Mouse (Mus musculus): ENCODE measurements around the gene Usp17lc. TPM values are rescaled to one million over a fixed set of nuclear protein-coding genes. Genes with fewer than 3 reads are reported as not detected.
"Not testable (repeated sequence)": the region's sequence is repeated elsewhere in the genome, so short reads cannot be mapped to it uniquely, and the experiment has no call there.

The Usp17lc gene
- polyA plus RNA-seq (2016; fragmentation: Nextera tagmentation; extraction: Ambion mirVana) = not detected in 2 replicates

DNA sequence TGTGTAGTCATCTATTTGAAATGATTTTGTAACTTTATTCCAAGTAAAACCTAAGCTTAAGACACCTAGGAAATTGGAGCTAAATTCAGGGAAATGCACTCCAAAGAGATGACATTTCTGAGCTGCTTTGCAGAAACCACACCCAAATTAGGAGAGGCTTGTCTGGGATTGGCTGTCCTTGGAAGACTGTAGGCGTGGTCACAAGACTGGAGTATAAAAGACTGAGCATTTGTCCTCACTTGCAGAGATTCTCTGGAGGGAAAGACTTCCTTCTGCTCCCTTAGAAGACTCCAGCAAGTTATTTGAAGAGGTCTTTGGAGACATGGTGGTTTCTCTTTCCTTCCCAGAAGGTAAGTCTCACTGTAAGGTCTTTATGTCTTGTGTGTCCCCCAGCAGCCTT is at the start of gene Usp17lc:
Gene Usp17lc (plus strand): TSS at position 301 of the 400 bp plus-strand sequence.
- not testable (repeated sequence) for H3K4me1 ChIP-seq (replicated peaks); H3K9me3 ChIP-seq; H3K9ac ChIP-seq (replicated peaks); H3K4me2 ChIP-seq; ATAC-seq (ENCODE audit: insufficient number of reproducible peaks, insufficient read depth, low FRiP score, low TSS enrichment, low read depth); H3K4me3 ChIP-seq (replicated peaks); H3K36me3 ChIP-seq; H3K27me3 ChIP-seq; H3K27ac ChIP-seq
- 63% methylated on average over 1 of the region's 1 CpGs for WGBS

DNA sequence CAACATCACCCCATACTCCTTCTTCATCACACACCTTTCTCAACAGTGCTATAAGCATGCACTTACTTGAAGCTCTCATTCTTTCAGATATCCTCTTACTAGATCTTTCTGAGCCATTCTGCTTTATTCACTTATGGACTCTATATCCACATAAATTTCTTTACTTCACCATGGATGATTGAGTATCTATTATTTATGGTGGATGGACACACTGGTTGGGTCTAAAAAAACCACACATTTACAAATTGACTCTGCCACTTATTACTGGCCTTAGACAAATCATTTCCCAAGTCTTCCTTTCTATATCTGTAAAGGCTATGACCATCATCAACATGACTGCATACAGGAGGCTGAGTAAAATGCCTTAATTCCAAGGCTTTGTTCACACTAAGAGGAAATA is 28.8 kb upstream of the Usp17lc start, which contains the start of gene Olfr603:
Gene Olfr603 (minus strand): TSS at position 101 of the 400 bp plus-strand sequence.
- no peak within 1 kb of the TSS for H3K4me2 ChIP-seq
- H3K4me3 ChIP-seq (replicated peaks) = no peak within 1 kb of the TSS
- no peaks in the 10 kb centered on the region for H3K4me1 ChIP-seq (replicated peaks)
- no peak within 1 kb of the TSS for H3K9ac ChIP-seq (replicated peaks)
- H3K36me3 ChIP-seq = no peaks in the 10 kb centered on the region
- no peaks in the 10 kb centered on the region for H3K27me3 ChIP-seq
- ATAC-seq (ENCODE audit: insufficient number of reproducible peaks, insufficient read depth, low FRiP score, low TSS enrichment, low read depth) = no peak
- no peak within 1 kb of the TSS for H3K27ac ChIP-seq
- H3K9me3 ChIP-seq = no peaks in the 10 kb centered on the region

DNA sequence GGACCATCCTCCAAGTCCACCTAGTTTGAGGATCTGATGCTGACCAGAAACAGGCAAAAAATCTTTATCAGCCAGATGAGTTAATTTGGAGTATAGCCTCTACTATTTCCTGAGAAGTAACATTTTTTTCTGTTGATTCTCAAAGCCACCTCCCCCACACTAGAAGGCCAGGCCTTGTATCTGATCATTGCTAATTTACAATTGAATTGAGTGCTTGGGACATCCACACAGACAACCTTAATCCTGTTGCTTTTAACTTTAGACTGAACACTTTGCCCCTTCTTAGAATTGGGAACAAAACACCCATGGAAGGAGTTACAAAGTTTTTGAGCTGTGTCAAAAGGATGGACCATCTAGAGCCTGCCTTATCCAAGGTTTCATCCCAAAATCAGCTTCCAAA is 17.1 kb upstream of the Usp17lc start:
- H3K27ac ChIP-seq = no peak overlapping the region
- ATAC-seq (ENCODE audit: insufficient number of reproducible peaks, insufficient read depth, low FRiP score, low TSS enrichment, low read depth) = no peak
- H3K4me1 ChIP-seq (replicated peaks) = no peaks in the 10 kb centered on the region
- no peaks in the 10 kb centered on the region for H3K36me3 ChIP-seq
- no peaks in the 10 kb centered on the region for H3K27me3 ChIP-seq
- no peak overlapping the region for H3K4me3 ChIP-seq (replicated peaks)
- H3K9ac ChIP-seq (replicated peaks) = no peak overlapping the region
- H3K4me2 ChIP-seq = no peak overlapping the region
- H3K9me3 ChIP-seq = no peaks in the 10 kb centered on the region

DNA sequence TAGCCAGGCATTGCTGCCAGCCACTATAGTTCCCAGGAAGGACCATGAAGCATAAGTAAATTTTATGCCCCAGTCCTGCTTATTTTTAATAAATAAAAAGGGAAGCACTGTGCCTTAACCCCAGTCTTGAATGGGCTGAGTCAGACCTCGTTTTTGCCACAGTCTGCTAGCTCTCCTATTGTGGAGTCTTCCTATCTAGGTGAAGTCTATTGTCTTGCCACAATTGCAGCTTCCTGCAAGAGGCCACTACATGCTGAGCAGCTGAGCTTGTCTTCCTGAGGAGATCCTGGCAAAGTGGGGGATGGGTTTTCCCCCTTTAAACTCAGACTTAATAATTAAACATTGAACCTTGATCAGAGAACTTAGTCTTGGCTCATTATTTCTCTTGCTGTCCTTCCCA is 15.9 kb upstream of the Usp17lc start:
- no peaks in the 10 kb centered on the region for H3K4me1 ChIP-seq (replicated peaks)
- H3K27me3 ChIP-seq = no peaks in the 10 kb centered on the region
- H3K27ac ChIP-seq = no peak overlapping the region
- H3K9me3 ChIP-seq = no peaks in the 10 kb centered on the region
- H3K36me3 ChIP-seq = no peaks in the 10 kb centered on the region
- no peak overlapping the region for H3K4me3 ChIP-seq (replicated peaks)
- 24% methylated on average over 1 of the region's 1 CpGs for WGBS
- H3K9ac ChIP-seq (replicated peaks) = no peak overlapping the region
- ATAC-seq (ENCODE audit: insufficient number of reproducible peaks, insufficient read depth, low FRiP score, low TSS enrichment, low read depth) = no peak
- no peak overlapping the region for H3K4me2 ChIP-seq

DNA sequence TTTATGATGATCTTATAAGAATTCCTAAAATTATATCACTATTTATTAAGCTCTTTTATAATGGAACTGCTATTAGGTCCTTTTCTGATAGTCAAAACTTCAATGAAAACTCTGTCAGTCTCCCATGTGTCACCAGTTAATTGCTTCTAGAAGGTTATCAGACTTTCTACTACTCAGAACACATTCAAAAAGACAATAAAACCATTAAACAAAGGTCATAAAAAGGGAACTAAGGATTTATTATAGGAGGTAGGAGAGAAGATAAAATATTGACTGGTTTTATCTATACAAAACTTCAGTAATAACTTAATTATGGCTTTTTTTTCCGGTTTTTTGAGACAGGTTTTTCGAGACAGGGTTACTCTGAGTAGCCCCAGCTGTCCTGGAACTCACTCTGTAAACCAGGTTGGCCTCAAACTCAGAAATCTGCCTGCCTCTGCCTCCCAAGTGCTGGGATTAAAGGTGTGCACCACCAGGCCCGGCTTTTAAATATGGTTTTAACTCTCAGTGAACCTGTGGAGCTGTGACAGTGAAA is 8.3 kb upstream of the Usp17lc start:
- 82% methylated on average over 3 of the region's 3 CpGs for WGBS
- H3K4me1 ChIP-seq (replicated peaks); H3K4me3 ChIP-seq (replicated peaks); H3K4me2 ChIP-seq; H3K27me3 ChIP-seq; ATAC-seq (ENCODE audit: insufficient number of reproducible peaks, insufficient read depth, low FRiP score, low TSS enrichment, low read depth); H3K36me3 ChIP-seq; H3K27ac ChIP-seq; H3K9me3 ChIP-seq; H3K9ac ChIP-seq (replicated peaks): not testable (repeated sequence)

DNA sequence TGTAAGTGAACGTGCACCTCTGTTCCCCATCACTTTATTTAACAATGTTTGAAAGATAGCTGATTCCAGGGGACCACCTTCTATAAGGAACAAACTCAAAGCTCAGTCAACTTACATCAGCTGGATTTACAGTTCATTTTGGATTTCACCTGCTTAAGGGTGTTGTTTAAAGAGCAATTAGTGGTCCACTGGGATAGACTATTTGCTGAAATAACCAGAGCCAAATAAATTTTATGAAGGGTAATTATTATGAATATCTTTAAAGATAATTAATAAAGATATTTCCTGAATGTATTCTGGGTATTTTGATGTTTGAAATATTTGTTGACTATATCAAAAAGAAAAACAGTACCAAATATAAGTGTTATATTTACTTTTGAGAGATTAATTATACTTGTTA is 30.5 kb downstream of the Usp17lc start, which contains the start of gene Olfr605:
Gene Olfr605 (minus strand): TSS at position 101 of the 400 bp plus-strand sequence.
- Histone ChIP-seq H3K27ac (no peak within 1 kb of the TSS), H3K4me1 (replicated peaks) (no peaks in the 10 kb centered on the region), H3K4me3 (replicated peaks) (no peak within 1 kb of the TSS), H3K4me2 (no peak within 1 kb of the TSS), H3K9me3 (no peaks in the 10 kb centered on the region), H3K36me3 (no peaks in the 10 kb centered on the region), H3K27me3 (no peaks in the 10 kb centered on the region), H3K9ac (replicated peaks) (no peak within 1 kb of the TSS)
- ATAC-seq (ENCODE audit: insufficient number of reproducible peaks, insufficient read depth, low FRiP score, low TSS enrichment, low read depth) = no peak
- WGBS = 81% methylated on average over 1 of the region's 1 CpGs

DNA sequence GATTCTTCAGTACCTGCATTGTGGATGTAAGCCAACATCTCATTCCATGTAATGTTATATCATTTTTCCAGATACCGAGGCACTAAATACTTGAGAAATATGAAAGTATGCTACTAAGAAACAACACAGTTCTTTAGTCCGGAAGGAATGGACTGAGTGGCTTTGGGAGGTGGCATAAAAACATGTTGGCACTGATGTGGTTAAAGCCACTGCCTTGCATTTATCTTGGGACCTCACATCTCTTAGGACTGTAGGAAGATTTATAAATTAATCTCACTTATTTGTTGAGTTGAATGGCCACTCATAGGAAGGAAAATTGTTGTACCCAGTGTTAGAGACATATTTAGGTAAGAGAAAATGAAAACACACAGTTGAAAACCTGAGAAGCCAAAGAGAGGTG is 33.9 kb downstream of the Usp17lc start, which contains the start of gene Olfr606:
Gene Olfr606 (plus strand): TSS at position 301 of the 400 bp plus-strand sequence.
- Histone ChIP-seq H3K4me2 (no peak within 1 kb of the TSS), H3K27ac (no peak within 1 kb of the TSS), H3K4me3 (replicated peaks) (no peak within 1 kb of the TSS), H3K27me3 (no peaks in the 10 kb centered on the region), H3K4me1 (replicated peaks) (no peaks in the 10 kb centered on the region), H3K36me3 (no peaks in the 10 kb centered on the region), H3K9ac (replicated peaks) (no peak within 1 kb of the TSS), H3K9me3 (no peaks in the 10 kb centered on the region)
- WGBS = 99% methylated on average over 2 of the region's 2 CpGs
- ATAC-seq (ENCODE audit: insufficient number of reproducible peaks, insufficient read depth, low FRiP score, low TSS enrichment, low read depth) = no peak

DNA sequence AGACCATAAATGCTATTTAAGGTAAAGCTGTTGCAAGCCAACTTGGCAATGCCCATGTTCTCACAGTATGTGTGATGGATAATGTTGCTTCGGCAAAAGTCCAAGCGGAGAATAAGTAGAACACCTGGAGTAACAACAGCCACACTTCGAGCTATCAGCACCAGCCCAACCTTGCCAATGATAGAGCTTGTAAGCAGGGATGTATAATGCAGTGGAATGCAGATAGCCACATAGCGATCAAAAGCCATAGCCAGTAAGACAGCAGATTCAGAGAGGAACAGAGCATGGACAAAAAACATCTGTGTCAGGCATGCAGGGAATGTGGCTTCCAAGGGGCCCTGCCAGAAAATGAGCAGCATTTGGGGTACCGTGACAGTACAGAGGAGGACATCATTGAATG is 45.7 kb downstream of the Usp17lc start:
- H3K9me3 ChIP-seq = no peaks in the 10 kb centered on the region
- no peak overlapping the region for H3K27ac ChIP-seq
- no peak overlapping the region for H3K4me2 ChIP-seq
- H3K4me1 ChIP-seq (replicated peaks) = no peaks in the 10 kb centered on the region
- H3K9ac ChIP-seq (replicated peaks) = no peak overlapping the region
- no peak overlapping the region for H3K4me3 ChIP-seq (replicated peaks)
- no peak for ATAC-seq (ENCODE audit: insufficient number of reproducible peaks, insufficient read depth, low FRiP score, low TSS enrichment, low read depth)
- H3K27me3 ChIP-seq = no peaks in the 10 kb centered on the region
- H3K36me3 ChIP-seq = no peaks in the 10 kb centered on the region
- WGBS = 91% methylated on average over 5 of the region's 5 CpGs

Small RNAs within 50 kb of the gene (microRNA-seq; reads per million reads assigned to microRNA genes)
- not detected for gene Gm25774

Other genes starting within 250 kb of the Usp17lc start
- not detected in 2 replicates for gene Olfr591, start 236.7 kb upstream of the Usp17lc start, polyA plus RNA-seq (2016; fragmentation: Nextera tagmentation; extraction: Ambion mirVana)
- gene Olfr592, start 230.3 kb upstream of the Usp17lc start, polyA plus RNA-seq (2016; fragmentation: Nextera tagmentation; extraction: Ambion mirVana) = not detected in 2 replicates
- not detected in 2 replicates for gene Olfr593, start 203.2 kb upstream of the Usp17lc start, polyA plus RNA-seq (2016; fragmentation: Nextera tagmentation; extraction: Ambion mirVana)
- gene Olfr594, start 198.1 kb upstream of the Usp17lc start, polyA plus RNA-seq (2016; fragmentation: Nextera tagmentation; extraction: Ambion mirVana) = not detected in 2 replicates
- not detected in 2 replicates for gene Usp17ld, start 162.6 kb upstream of the Usp17lc start, polyA plus RNA-seq (2016; fragmentation: Nextera tagmentation; extraction: Ambion mirVana)
- gene Olfr596, start 109.4 kb upstream of the Usp17lc start, polyA plus RNA-seq (2016; fragmentation: Nextera tagmentation; extraction: Ambion mirVana) = not detected in 2 replicates
- gene Olfr597, start 98.8 kb upstream of the Usp17lc start, polyA plus RNA-seq (2016; fragmentation: Nextera tagmentation; extraction: Ambion mirVana) = not detected in 2 replicates
- not detected in 2 replicates for gene Olfr598, start 91.5 kb upstream of the Usp17lc start, polyA plus RNA-seq (2016; fragmentation: Nextera tagmentation; extraction: Ambion mirVana)
- gene Olfr599, start 79.2 kb upstream of the Usp17lc start, polyA plus RNA-seq (2016; fragmentation: Nextera tagmentation; extraction: Ambion mirVana) = not detected in 2 replicates
- not detected in 2 replicates for gene Olfr600, start 65.4 kb upstream of the Usp17lc start, polyA plus RNA-seq (2016; fragmentation: Nextera tagmentation; extraction: Ambion mirVana)
- gene Olfr601, start 52.4 kb upstream of the Usp17lc start, polyA plus RNA-seq (2016; fragmentation: Nextera tagmentation; extraction: Ambion mirVana) = not detected in 2 replicates
- gene Olfr603, start 28.9 kb upstream of the Usp17lc start, polyA plus RNA-seq (2016; fragmentation: Nextera tagmentation; extraction: Ambion mirVana) = not detected in 2 replicates
- gene Olfr605, start 30.4 kb downstream of the Usp17lc start, polyA plus RNA-seq (2016; fragmentation: Nextera tagmentation; extraction: Ambion mirVana) = not detected in 2 replicates
- gene Olfr606, start 34.0 kb downstream of the Usp17lc start, polyA plus RNA-seq (2016; fragmentation: Nextera tagmentation; extraction: Ambion mirVana) = not detected in 2 replicates
- not detected in 2 replicates for gene Olfr607, start 49.1 kb downstream of the Usp17lc start, polyA plus RNA-seq (2016; fragmentation: Nextera tagmentation; extraction: Ambion mirVana)
- gene Olfr608, start 54.8 kb downstream of the Usp17lc start, polyA plus RNA-seq (2016; fragmentation: Nextera tagmentation; extraction: Ambion mirVana) = not detected in 2 replicates
- gene Olfr609, start 83.0 kb downstream of the Usp17lc start, polyA plus RNA-seq (2016; fragmentation: Nextera tagmentation; extraction: Ambion mirVana) = not detected in 2 replicates
- gene Olfr610, start 97.0 kb downstream of the Usp17lc start, polyA plus RNA-seq (2016; fragmentation: Nextera tagmentation; extraction: Ambion mirVana) = not detected in 2 replicates
- not detected in 2 replicates for gene Olfr611, start 105.8 kb downstream of the Usp17lc start, polyA plus RNA-seq (2016; fragmentation: Nextera tagmentation; extraction: Ambion mirVana)
- not detected in 2 replicates for gene Olfr612, start 127.6 kb downstream of the Usp17lc start, polyA plus RNA-seq (2016; fragmentation: Nextera tagmentation; extraction: Ambion mirVana)
- not detected in 2 replicates for gene Olfr613, start 133.0 kb downstream of the Usp17lc start, polyA plus RNA-seq (2016; fragmentation: Nextera tagmentation; extraction: Ambion mirVana)
- gene Olfr615, start 141.0 kb downstream of the Usp17lc start, polyA plus RNA-seq (2016; fragmentation: Nextera tagmentation; extraction: Ambion mirVana) = not detected in 2 replicates
- gene Olfr616, start 154.1 kb downstream of the Usp17lc start, polyA plus RNA-seq (2016; fragmentation: Nextera tagmentation; extraction: Ambion mirVana) = not detected in 2 replicates
- gene Olfr617, start 158.0 kb downstream of the Usp17lc start, polyA plus RNA-seq (2016; fragmentation: Nextera tagmentation; extraction: Ambion mirVana) = not detected in 2 replicates
- not detected in 2 replicates for gene Olfr618, start 175.0 kb downstream of the Usp17lc start, polyA plus RNA-seq (2016; fragmentation: Nextera tagmentation; extraction: Ambion mirVana)
- gene Olfr619, start 185.5 kb downstream of the Usp17lc start, polyA plus RNA-seq (2016; fragmentation: Nextera tagmentation; extraction: Ambion mirVana) = not detected in 2 replicates
- not detected in 2 replicates for gene Olfr620, start 197.5 kb downstream of the Usp17lc start, polyA plus RNA-seq (2016; fragmentation: Nextera tagmentation; extraction: Ambion mirVana)
- not detected in 2 replicates for gene Olfr622, start 227.6 kb downstream of the Usp17lc start, polyA plus RNA-seq (2016; fragmentation: Nextera tagmentation; extraction: Ambion mirVana)
- gene Olfr623, start 248.6 kb downstream of the Usp17lc start, polyA plus RNA-seq (2016; fragmentation: Nextera tagmentation; extraction: Ambion mirVana) = not detected in 2 replicates

Measured in limb, embryonic 12.5 days (tissue).